Mouse (Mus musculus): ENCODE results near the gene Antxr1.

Gene Antxr1

DNA sequence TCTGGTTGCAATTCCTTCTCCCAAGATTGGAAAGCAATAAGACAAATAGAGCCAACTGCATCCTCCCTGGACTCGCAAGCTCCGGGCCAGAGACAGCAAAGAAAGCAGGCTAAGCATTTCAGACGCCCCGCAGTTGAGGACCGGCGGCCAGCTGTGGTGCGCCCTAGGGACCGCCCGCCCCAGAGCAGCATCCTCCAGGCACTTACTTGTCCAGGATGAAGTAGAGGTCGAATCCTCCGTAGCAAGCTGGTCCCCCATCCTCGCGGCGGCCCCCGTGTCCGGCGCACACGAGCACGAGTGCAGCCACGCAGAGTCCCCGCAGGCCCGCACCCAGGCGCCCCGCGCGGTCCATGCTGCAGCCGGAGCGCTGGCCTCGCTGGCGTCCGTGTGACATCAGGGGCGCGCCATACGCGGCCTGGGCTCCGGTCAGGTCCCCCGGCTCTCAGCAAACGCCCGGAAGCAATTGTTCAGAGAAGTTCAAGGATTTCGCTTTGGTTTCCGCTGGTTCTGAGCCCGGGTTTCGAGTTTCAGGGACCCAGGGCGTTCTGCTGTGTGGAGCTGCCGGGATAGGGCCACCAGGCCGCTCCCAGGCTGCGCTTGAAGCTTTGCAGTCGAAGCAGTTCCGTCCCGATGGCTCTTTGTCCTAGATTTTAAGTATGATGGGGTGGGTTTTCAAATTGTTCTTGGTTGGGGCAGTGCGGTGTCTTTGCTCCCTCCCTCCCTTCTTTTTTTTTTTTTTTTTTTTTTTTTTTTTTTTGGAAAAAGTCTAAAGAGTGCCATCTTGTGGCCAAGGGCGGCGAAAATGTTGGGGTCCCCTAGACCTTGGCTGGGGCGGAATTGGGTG lies at the start of gene Antxr1:
Antxr1 (minus strand) TSS at position 731 of the 844 bp plus-strand sequence.
- peak; percentile 31 to 67 for DNase-seq

GRCm38 (mm10) chr6:87384761-87385160 lies 49.1 kb upstream of the Antxr1 start:
- DNase-seq = no peak

DNA sequence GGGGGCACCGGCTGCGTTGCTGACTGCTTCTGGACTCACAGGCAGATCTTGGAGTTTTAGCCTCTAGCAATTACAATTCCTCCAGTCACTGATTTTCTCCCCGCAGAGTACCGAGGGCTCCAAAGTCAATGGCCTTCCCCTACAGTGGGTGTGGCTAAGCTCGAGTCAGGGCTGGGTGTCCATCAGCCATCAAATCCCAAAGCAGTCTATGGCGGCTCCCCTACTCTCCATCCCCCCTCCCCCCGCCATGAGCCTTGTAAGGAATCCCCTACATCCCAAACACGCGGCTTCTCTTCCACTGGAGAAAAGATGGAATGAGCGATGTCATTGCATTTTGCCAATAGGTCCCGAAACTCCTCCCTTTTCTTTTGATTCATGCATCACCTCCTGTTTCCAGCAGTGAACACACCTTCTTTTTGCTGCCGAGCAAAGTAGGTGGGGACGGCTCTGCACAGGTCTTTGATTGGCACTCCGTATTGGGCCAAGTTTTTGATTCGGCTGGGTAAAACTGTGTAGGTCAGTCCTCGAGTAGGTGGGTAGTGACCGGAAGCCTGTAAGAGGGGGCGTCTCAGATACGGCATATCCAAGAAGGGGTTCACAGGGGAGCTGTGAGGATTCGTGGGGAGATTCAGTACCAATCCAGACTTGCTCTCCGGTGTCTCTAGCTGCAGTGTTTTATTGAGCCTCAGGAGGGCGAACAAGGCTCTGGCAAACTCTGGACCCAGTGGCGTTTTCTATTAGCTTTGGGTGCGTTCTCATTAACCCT lies 48.5 kb upstream of the Antxr1 start:
- peak in 1 of 2 experiments; percentile 51 for DNase-seq

- no peak for DNase-seq
Measured at GRCm38 (mm10) chr6:87373057-87373456, 37.4 kb upstream of the Antxr1 start, which contains the start of gene Gkn2. Gene Gkn2 (plus strand): TSS chr6:87373357.

- DNase-seq = no peak
Measured at GRCm38 (mm10) chr6:87369223-87369622, 33.6 kb upstream of the Antxr1 start.

GRCm38 (mm10) chr6:87354441-87354840 lies 18.8 kb upstream of the Antxr1 start:
- DNase-seq = no peak

DNA sequence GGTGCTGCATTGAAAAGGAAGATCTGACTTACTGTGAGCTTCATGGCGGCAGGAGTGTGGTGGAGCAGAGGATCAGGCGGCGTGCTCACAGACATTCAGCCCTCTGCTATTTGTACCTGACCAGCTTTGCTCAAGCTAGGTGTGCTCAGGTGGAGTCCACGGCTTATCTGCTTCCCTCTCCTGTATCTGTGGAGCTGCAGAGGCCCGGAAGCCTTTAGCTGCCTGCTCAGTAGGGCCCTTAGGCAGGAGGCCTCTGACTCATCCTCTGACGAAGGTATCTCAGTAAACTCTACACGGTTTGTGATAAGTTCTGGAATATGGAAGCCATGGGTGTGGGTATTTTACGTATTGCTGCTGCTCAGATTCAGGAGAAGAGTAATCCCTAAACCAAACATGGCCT lies 15.2 kb upstream of the Antxr1 start, which contains the start of gene Gkn1:
Gkn1 (minus strand) TSS at position 114 of the 400 bp plus-strand sequence.
- DNase-seq = no peak

DNA sequence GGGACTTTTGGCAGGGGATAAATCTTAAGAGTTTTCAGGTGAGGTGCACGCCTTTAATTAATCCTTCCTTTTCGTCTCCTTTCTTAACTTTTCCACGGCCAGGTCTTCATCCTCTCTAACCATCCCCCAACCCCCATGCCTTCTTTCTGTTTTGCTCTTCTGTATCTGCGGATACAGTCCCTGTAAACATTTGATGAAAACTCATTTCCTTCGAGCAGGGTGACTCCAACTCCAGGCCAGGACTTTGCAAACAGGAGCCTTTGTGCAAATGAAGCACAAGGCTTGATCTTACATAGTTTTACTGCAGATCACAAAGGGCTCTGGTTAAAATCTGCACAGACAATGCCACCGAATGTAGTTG lies 294 bp upstream of the Antxr1 start:
- DNase-seq = no peak

- no peak for DNase-seq
Measured at GRCm38 (mm10) chr6:87334361-87335090, 1.1 kb downstream of the Antxr1 start.

- DNase-seq = no peak
Measured at GRCm38 (mm10) chr6:87332380-87332779, 3.2 kb downstream of the Antxr1 start.

DNA sequence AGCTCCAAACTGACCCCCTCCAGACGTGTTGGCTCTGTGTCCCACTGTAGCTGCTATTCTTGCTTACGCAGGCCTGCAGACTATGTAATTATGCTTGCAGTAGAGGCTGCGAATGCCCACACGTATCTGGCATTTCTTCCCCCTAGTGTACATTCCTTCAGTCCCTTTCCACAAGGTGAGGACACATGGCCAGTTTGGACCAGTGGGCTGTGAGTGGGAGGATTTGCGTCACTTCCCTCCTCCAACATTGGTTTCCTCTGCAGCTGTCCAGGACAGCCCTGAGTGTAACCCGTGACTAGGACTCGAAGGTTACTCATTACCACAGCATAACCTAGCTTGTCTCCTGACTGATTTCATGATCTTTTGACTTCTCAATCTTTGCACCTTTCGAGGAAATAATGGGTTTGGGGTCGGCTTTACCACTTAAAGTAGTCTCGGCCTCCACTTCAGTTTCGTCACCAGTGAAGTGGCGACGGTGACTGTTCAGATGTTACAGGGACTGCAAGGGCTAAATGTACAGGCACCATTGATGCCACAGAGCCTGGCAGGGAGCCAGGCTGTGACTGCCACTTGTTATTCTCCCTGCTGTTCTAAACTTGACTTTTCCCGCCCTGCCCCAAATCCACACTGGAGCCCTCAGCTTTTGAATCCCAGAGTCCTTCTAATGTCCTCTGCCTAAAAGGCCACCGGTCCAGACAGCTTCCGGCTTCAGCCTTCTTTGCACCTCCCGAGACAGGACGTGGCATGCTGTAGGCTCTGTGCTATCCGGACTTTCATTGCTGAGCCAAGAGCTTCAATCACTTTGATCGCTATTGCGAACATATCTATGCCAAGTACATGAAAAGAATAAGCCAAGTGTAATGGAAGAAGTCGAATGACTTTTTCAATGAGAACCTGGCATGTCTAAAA lies 7.1 kb downstream of the Antxr1 start:
- peak; percentile 58 to 74 for DNase-seq

- DNase-seq = no peak
Measured at GRCm38 (mm10) chr6:87326932-87327331, 8.7 kb downstream of the Antxr1 start.

DNA sequence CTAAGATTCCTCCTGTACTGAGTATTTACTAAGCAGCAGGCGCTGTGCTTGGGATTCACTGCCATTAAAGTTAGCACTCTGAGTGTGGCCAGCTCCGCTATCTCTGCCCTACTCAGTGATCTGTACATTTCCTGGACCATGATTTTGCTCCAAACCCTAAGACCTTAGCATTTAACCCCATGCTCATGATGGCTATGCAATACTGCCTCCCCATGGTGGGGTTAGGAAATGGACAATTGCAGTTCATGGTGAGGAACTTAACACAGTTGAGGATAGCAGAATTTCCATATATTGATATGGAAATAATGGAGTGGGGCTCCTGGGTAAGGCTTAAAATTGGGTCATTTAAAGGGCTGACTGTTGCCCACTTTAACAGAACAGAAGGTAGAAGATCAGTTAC lies 12.2 kb downstream of the Antxr1 start:
- DNase-seq = peak in 1 of 2 experiments; percentile 63

DNA sequence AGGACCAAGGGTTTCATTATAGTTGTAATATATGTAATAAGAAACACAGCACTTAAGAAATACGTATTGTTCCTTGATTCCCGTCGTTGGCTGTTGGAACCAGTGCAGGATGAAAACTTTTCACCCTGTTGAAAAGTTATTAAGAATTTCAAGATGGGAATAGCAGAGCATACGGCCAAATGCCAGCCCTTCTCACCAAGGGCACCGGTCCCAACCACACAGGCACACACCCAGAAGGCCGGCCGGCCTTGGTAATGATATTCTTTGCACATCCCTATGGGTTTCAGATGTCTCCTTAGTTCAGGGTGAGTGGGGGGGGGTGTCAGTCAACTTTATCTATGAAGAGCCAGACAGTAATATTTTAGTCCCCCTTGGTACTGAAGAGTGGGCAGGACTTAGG lies 17.0 kb downstream of the Antxr1 start:
- DNase-seq = no peak

GRCm38 (mm10) chr6:87316966-87317365 lies 18.7 kb downstream of the Antxr1 start:
- peak; percentile 19 to 50 for DNase-seq

- no peak for DNase-seq
Measured at GRCm38 (mm10) chr6:87312761-87313160, 22.9 kb downstream of the Antxr1 start.

DNA sequence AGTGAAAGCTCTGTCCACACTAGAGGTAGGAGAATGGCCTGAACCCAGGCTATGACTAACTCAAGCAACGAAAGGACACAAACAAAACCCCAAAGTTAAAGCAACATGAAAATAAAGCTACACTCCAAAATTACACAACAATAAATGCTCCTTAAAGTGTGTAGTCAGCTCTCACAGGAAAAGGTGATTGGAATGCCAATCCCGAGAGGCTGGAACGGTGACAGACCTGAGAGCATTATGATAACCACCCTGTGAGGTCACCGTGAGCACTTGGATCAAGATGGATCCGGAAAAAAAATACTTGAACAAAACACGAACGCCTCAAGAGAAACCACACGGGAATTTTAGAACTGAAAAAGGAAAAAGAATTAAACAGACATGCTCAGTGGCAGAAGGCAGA lies 31.1 kb downstream of the Antxr1 start:
- no peak for DNase-seq

DNA sequence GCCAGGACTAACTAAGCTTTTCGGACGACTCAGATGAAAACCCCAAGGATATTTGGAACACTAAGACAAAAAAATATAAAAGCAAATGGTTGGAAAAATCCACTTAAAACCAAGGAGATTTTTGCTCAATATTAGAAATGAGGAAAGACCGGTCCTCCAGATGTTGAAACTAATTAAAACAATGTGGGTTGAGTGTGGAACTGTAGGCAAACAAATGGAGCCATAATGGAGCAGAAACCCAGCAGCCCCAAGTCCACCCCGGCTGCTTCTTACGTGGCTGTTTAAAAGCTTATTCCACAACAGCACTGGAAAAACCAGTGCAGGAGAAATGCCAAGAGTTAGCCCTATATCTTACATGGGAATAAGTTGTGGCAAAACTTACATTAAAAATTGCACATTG lies 32.9 kb downstream of the Antxr1 start:
- DNase-seq = no peak

GRCm38 (mm10) chr6:87301991-87302390 lies 33.6 kb downstream of the Antxr1 start:
- no peak for DNase-seq

GRCm38 (mm10) chr6:87294904-87295303 lies 40.7 kb downstream of the Antxr1 start:
- no peak for DNase-seq

GRCm38 (mm10) chr6:87292911-87293851 lies 42.4 kb downstream of the Antxr1 start:
- DNase-seq = no peak
